Mouse (Mus musculus) heart, embryonic 14.5 days (tissue): ENCODE data around the gene Gm9507. TPM values are rescaled to one million over a fixed set of nuclear protein-coding genes. Genes with fewer than 3 reads are reported as not detected.
"Not testable (repeated sequence)": the region's sequence is repeated elsewhere in the genome, so short reads cannot be mapped to it uniquely, and the experiment has no call there.

Experiments
- ATAC-seq: fragments of 200-750 bp; cut with Nextera tagmentation; 2 replicates; pipeline ENCODE4 v1.8.0; 2017; ENCODE audit warnings: low read depth, moderate TSS enrichment; ENCODE audit not compliant: insufficient number of reproducible peaks, insufficient read depth, low FRiP score
- H3K27ac ChIP-seq, 2 experiments: fragments of 200-500 bp in 1 of 2; fragments of 300-500 bp in 1 of 2; sonication (generic) in 1 of 2; replicated peaks in 1 of 2; 2 replicates each; pipeline ENCODE4 v1.5.1; 2012 to 2014; ENCODE audit warnings: low read depth in 2 of 2, low read length in 2 of 2, control low read depth in 1 of 2, mild to moderate bottlenecking in 1 of 2, mixed read lengths in 1 of 2; ENCODE audit not compliant: control insufficient read depth in 1 of 2, insufficient read depth in 1 of 2
- H3K27me3 ChIP-seq: fragments of 300-500 bp; sonication (generic); 2 replicates; pipeline ENCODE4 v1.6.1; 2014; ENCODE audit warnings: mild to moderate bottlenecking, low read length, control low read depth; ENCODE audit not compliant: control insufficient read depth, insufficient read depth
- H3K36me3 ChIP-seq: fragments of 300-500 bp; sonication (generic); 2 replicates; pipeline ENCODE4 v1.6.1; 2014; ENCODE audit warnings: mild to moderate bottlenecking, control low read depth, low read length, mixed read lengths; ENCODE audit not compliant: control insufficient read depth, insufficient read depth
- H3K4me1 ChIP-seq, 2 experiments: fragments of 200-500 bp in 1 of 2; fragments of 300-500 bp in 1 of 2; sonication (generic) in 1 of 2; 2 replicates each; pipeline ENCODE4 v1.6.1; 2012 to 2014; ENCODE audit warnings: low read length in 2 of 2, control low read depth in 1 of 2, mixed read lengths in 1 of 2; ENCODE audit not compliant: control insufficient read depth in 2 of 2, insufficient read depth in 2 of 2
- H3K4me2 ChIP-seq: fragments of 300-500 bp; sonication (generic); 2 replicates; pipeline ENCODE4 v1.6.1; 2014; ENCODE audit warnings: mild to moderate bottlenecking, low read length
- H3K4me3 ChIP-seq, 2 experiments: fragments of 200-500 bp in 1 of 2; fragments of 300-500 bp in 1 of 2; sonication (generic) in 1 of 2; 2 replicates each; pipeline ENCODE4 v1.5.1; 2012 to 2014; ENCODE audit warnings: low read length in 2 of 2, mild to moderate bottlenecking in 2 of 2, control low read depth in 1 of 2, low read depth in 1 of 2, moderate library complexity in 1 of 2; ENCODE audit not compliant: control insufficient read depth in 1 of 2, insufficient read depth in 1 of 2
- H3K9ac ChIP-seq: fragments of 300-500 bp; sonication (generic); 2 replicates; pipeline ENCODE4 v1.6.1; 2014; ENCODE audit warnings: mild to moderate bottlenecking, low read length
- H3K9me3 ChIP-seq: fragments of 300-500 bp; sonication (generic); 2 replicates; pipeline ENCODE4 v1.6.1; 2016; ENCODE audit warnings: low read length, control low read depth; ENCODE audit not compliant: control insufficient read depth
- WGBS: fragments of 180-500 bp; shearing (Covaris S2); extraction: QIAGEN DNeasy Blood & Tissue Kit; methylation state at CpG from one replicate; pipeline ENCODE4 v1.1.7; 2014; 5-methylcytosine and 5-hydroxymethylcytosine counted together
- polyA plus RNA-seq: library from polyadenylated mRNA; unstranded; fragments of >200 nt; fragmentation: Nextera tagmentation; extraction: Ambion mirVana; gene quantifications from 2 replicates; pipeline ENCODE4 v1.2.1, GENCODE M21; 2014

Gm9507 gene
- polyA plus RNA-seq, 1 experiment from 2014 or later = not detected

DNA sequence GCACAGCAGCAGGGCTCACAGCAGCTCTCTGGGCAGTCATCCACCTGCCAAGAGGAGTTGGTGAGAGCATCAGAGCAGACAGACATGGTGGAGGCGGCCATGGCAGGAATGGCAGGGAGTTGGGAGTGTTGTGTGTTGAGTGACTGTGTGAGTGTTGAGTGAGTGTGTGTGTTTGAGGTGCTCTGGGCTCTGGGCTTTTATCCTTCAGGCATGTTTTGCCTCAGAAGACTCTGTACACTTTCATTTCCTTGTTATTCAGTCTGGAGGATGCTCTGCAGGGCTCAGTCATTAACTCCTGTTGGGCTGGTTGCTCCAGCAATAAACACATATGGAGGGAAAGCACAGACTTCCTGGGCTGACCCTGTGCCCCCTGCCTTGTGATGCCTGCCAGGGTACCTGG is 40.4 kb downstream of the Gm9507 start, which contains the start of gene Gm3238:
TSS of gene Gm3238 (minus strand) at position 101 of the 400 bp plus-strand sequence.
- H3K4me1 ChIP-seq, H3K27me3 ChIP-seq, H3K9ac ChIP-seq, H3K4me3 ChIP-seq, ATAC-seq, H3K27ac ChIP-seq, H3K4me2 ChIP-seq, H3K36me3 ChIP-seq, H3K9me3 ChIP-seq: not testable (repeated sequence)
- 67% methylated on average over 1 of the region's 1 CpGs for WGBS

GRCm38 (mm10) chr10:77769727-77770126 is 41.9 kb downstream of the Gm9507 start:
- Histone ChIP-seq H3K36me3 (no peaks in the 10 kb centered on the region), H3K4me3 (no peak overlapping the region), H3K27ac (no peak overlapping the region), H3K4me1 (no peaks in the 10 kb centered on the region), H3K9ac (no peak overlapping the region), H3K9me3 (no peaks in the 10 kb centered on the region; the same call in 1 of the 2 replicates), H3K4me2 (no peak overlapping the region), H3K27me3 (no peaks in the 10 kb centered on the region)
- ATAC-seq = peak; percentile 50; the same call in 1 of the 2 replicates
- 76% methylated on average over 1 of the region's 1 CpGs for WGBS

Other genes with a start within 250 kb of the Gm9507 start
- 128 and 133 TPM in 2 replicates for gene Pttg1ip, start 230.1 kb downstream of the Gm9507 start, polyA plus RNA-seq
- 144 and 156 TPM in 2 replicates for gene Sumo3, start 205.7 kb downstream of the Gm9507 start, polyA plus RNA-seq
- 2.9 TPM in 1 of 2 replicates, not detected in the other for gene Gm49325, start 205.6 kb downstream of the Gm9507 start, polyA plus RNA-seq
- 50.4 and 53.0 TPM in 2 replicates for gene Ube2g2, start 189.6 kb downstream of the Gm9507 start, polyA plus RNA-seq
- 0.09 TPM in 1 of 2 replicates, not detected in the other for gene Tspear, start 125.3 kb downstream of the Gm9507 start, polyA plus RNA-seq
- gene Gm19402, start 121.1 kb downstream of the Gm9507 start, polyA plus RNA-seq = not detected in 2 replicates
- gene Gm9508, start 114.6 kb downstream of the Gm9507 start, polyA plus RNA-seq = not detected in 2 replicates
- not detected in 2 replicates for gene Gm10272, start 105.2 kb downstream of the Gm9507 start, polyA plus RNA-seq
- not detected in 2 replicates for gene Gm10024, start 100.4 kb downstream of the Gm9507 start, polyA plus RNA-seq
- gene Gm10142, start 96.0 kb downstream of the Gm9507 start, polyA plus RNA-seq = not detected in 2 replicates
- gene Krtap12-1, start 91.2 kb downstream of the Gm9507 start, polyA plus RNA-seq = not detected in 2 replicates
- gene Gm10100, start 85.4 kb downstream of the Gm9507 start, polyA plus RNA-seq = not detected in 2 replicates
- gene Gm18596, start 69.2 kb downstream of the Gm9507 start, polyA plus RNA-seq = not detected in 2 replicates
- not detected in 2 replicates for gene Gm9736, start 60.5 kb downstream of the Gm9507 start, polyA plus RNA-seq
- gene Gm3233, start 52.2 kb downstream of the Gm9507 start, polyA plus RNA-seq = not detected in 2 replicates
- gene Gm3238, start 40.5 kb downstream of the Gm9507 start, polyA plus RNA-seq = not detected in 2 replicates
- not detected in 2 replicates for gene Gm7138, start 34.9 kb downstream of the Gm9507 start, polyA plus RNA-seq
- not detected in 2 replicates for gene Gm3250, start 29.3 kb downstream of the Gm9507 start, polyA plus RNA-seq
- gene Gm7137, start 23.6 kb downstream of the Gm9507 start, polyA plus RNA-seq = not detected in 2 replicates
- not detected in 2 replicates for gene Gm9639, start 16.8 kb downstream of the Gm9507 start, polyA plus RNA-seq
- gene Gm19668, start 12.7 kb downstream of the Gm9507 start, polyA plus RNA-seq = not detected in 2 replicates
- not detected in 2 replicates for gene Gm2696, start 2.8 kb upstream of the Gm9507 start, polyA plus RNA-seq
- gene Krtap10-4, start 15.3 kb upstream of the Gm9507 start, polyA plus RNA-seq = not detected in 2 replicates
- not detected in 2 replicates for gene Krtap10-10, start 24.1 kb upstream of the Gm9507 start, polyA plus RNA-seq
- gene Gm36176, start 35.0 kb upstream of the Gm9507 start, polyA plus RNA-seq = not detected in 2 replicates
- not detected in 2 replicates for gene Gm10318, start 41.0 kb upstream of the Gm9507 start, polyA plus RNA-seq
- gene Gm3285, start 50.1 kb upstream of the Gm9507 start, polyA plus RNA-seq = not detected in 2 replicates
- gene Lrrc3, start 90.7 kb upstream of the Gm9507 start, polyA plus RNA-seq = 1.2 and 1.3 TPM in 2 replicates
- gene Trpm2, start 158.7 kb upstream of the Gm9507 start, polyA plus RNA-seq = 0.07 and 0.51 TPM in 2 replicates
- gene 1810043G02Rik, start 166.7 kb upstream of the Gm9507 start, polyA plus RNA-seq = 18.6 and 21.1 TPM in 2 replicates
- 168 and 170 TPM in 2 replicates for gene Pfkl, start 198.2 kb upstream of the Gm9507 start, polyA plus RNA-seq
- not detected in 2 replicates for gene Dnmt3l, start 230.1 kb upstream of the Gm9507 start, polyA plus RNA-seq
- 0.16 TPM in 1 of 2 replicates, not detected in the other for gene Aire, start 231.8 kb upstream of the Gm9507 start, polyA plus RNA-seq